Mouse (Mus musculus) kidney, adult 2 months (tissue): ENCODE results near the gene Card11.

Source experiments
- CTCF ChIP-seq: fragments of 200-500 bp; conservative IDR thresholded peaks from 2 replicates; pipeline ENCODE4 v1.5.1; 2011; ENCODE audit warnings: low read depth, mild to moderate bottlenecking, control low read depth, low read length, moderate library complexity, mixed read lengths; ENCODE audit not compliant: insufficient read depth, insufficient read length
- POLR2A ChIP-seq: fragments of 200-500 bp; IDR thresholded peaks from one replicate; pipeline ENCODE4 v1.6.1; 2011; ENCODE audit warnings: low read depth, low read length, control low read depth

- TF ChIP-seq CTCF (no peak), POLR2A (no peak)
Measured at GRCm38 (mm10) chr5:141035346-141035745, 35.0 kb upstream of the Card11 start.
